Mouse (Mus musculus): ENCODE results near the gene H2al1a.

DNA sequence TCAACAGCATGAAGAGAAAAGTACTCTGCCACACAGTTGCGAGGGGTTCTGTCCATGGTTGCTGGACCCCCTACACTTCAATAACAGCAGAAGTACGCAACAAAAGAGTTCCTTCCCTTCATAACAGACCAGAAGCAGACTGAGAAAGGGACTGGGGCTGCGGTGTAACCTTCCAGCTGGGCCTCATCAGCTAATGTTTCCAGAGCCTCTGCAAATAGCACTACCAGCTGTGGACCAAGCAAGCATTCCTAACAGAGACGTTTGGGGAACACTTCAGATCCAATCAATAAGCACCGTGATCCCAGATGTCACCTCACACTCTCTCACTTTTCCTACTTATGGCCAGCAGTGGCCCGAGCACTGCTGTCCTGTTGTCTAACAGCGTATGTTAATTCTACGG is 34.1 kb upstream of the H2al1a start:
- TF ChIP-seq CTCF (IDR thresholded peaks at IDR 0.05; ENCODE audit: low read depth), result no peak
- no peak for TF ChIP-seq EP300 (IDR thresholded peaks at IDR 0.05; ENCODE audit: low read depth)

Measured in liver, embryonic 14.5 days (tissue).